10 mouse cellular contexts compared by ENCODE assay signal in the genomic region with DNA sequence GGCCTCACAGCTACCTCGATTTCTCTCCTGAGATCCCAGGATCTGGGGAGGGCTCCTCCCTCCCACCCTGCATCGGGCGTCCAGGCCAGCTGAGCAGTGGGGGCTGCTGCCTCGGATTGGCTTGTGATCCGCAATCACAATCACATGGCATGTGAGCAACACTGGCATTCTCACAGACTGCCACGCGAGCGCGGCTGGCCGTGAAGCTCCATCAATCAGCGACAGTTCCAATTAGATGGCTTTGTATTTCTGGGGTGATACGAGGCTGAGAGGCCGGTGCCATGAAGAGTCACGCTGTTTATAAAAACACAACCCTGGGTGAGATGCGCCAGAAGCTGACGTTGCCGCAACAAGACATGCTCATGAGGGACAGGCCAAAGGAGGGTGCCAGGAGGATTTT.
A peak's percentile ranks its signal among the peaks of the same experiment; 100 is the strongest.
DNase-seq lines count a peak whose midpoint lies in the region; ATAC-seq and TF ChIP-seq lines count a peak whose summit lies in the region.
"Had no signal": no experiment of that assay in that cellular context is flagged by ENCODE, and none has a peak within 500 bp of the region (broad histone marks: within the 10 kb centered on the region; RNA-seq: fewer than 3 reads in every experiment).

No protein-coding gene starts in this region.

- no peak for TF ChIP-seq CTCF in forebrain, postnatal 0 days (IDR thresholded peaks at IDR 0.05; ENCODE audit: low read depth)

- H3K36me3 ChIP-seq in embryonic facial prominence, embryonic 10.5 days (replicated peaks), result no peaks in the 10 kb centered on the region
- no peaks in the 10 kb centered on the region for H3K36me3 ChIP-seq in forebrain, postnatal 0 days (ENCODE audit: insufficient read depth)
- H3K36me3 ChIP-seq in midbrain, embryonic 15.5 days (replicated peaks), result no peaks in the 10 kb centered on the region

- no peak overlapping the region for H3K4me2 ChIP-seq in forebrain, postnatal 0 days (ENCODE audit: low read depth)
- H3K4me2 ChIP-seq in midbrain, embryonic 15.5 days, result no peak overlapping the region

- H3K9me3 ChIP-seq in embryonic facial prominence, embryonic 10.5 days, result no peaks in the 10 kb centered on the region
- no peaks in the 10 kb centered on the region for H3K9me3 ChIP-seq in forebrain, postnatal 0 days (ENCODE audit: low read length)
- H3K9me3 ChIP-seq in midbrain, embryonic 15.5 days, result no peaks in the 10 kb centered on the region

- H3K9ac ChIP-seq in forebrain, postnatal 0 days, result no peak overlapping the region
- H3K9ac ChIP-seq in midbrain, embryonic 15.5 days, result peak overlapping the region; percentile 5; the same call in 1 of the 2 replicates

- peak overlapping the region; percentile 69 for H3K27ac ChIP-seq in embryonic facial prominence, embryonic 10.5 days (replicated peaks)
- H3K27ac ChIP-seq in forebrain, postnatal 0 days (ENCODE audit: low read depth, low read length), result no peak overlapping the region
- no peak overlapping the region for H3K27ac ChIP-seq in midbrain, embryonic 15.5 days
- H3K27ac ChIP-seq: kidney, postnatal 0 days had no signal

- WGBS in embryonic facial prominence, embryonic 10.5 days, result 70% methylated on average over 17 of the region's 17 CpGs
- WGBS in forebrain, postnatal 0 days, result 18% methylated on average over 17 of the region's 17 CpGs
- 42% methylated on average over 17 of the region's 17 CpGs for WGBS in midbrain, embryonic 15.5 days

- H3K4me1 ChIP-seq in embryonic facial prominence, embryonic 10.5 days, result peaks cover 71% of the 10 kb centered on the region
- peaks cover 10% of the 10 kb centered on the region for H3K4me1 ChIP-seq in forebrain, postnatal 0 days (ENCODE audit: insufficient read depth)
- H3K4me1 ChIP-seq in midbrain, embryonic 15.5 days, result peaks cover 38% of the 10 kb centered on the region

- peak; percentile 41 for DNase-seq in layer of hippocampus, adult 9-11 months
- DNase-seq in layer of hippocampus, adult 9-10 months (ENCODE audit: low spot score), result no peak
- DNase-seq in embryonic facial prominence, embryonic 10.5 days (ENCODE audit: low spot score), result no peak
- DNase-seq in forebrain, postnatal 0 days, result peak; percentile 59
- DNase-seq in cerebellum, adult 9-11 months, result no peak
- no peak for DNase-seq in thymus, postnatal 25 days
- no peak for DNase-seq in kidney, adult 18-20 months
- DNase-seq: heart, adult 18-20 months had no signal

- peaks cover 11% of the 10 kb centered on the region for H3K27me3 ChIP-seq in embryonic facial prominence, embryonic 10.5 days (replicated peaks; ENCODE audit: low read depth, poor library complexity, severe bottlenecking)
- H3K27me3 ChIP-seq in forebrain, postnatal 0 days (ENCODE audit: insufficient read depth, low read length), result no peaks in the 10 kb centered on the region
- no peaks in the 10 kb centered on the region for H3K27me3 ChIP-seq in midbrain, embryonic 15.5 days (replicated peaks)

- ATAC-seq in forebrain, postnatal 0 days, result peak; percentile 64
- ATAC-seq in midbrain, embryonic 15.5 days (replicated peaks), result no peak

- H3K4me3 ChIP-seq in embryonic facial prominence, embryonic 10.5 days, result no peak overlapping the region
- no peak overlapping the region for H3K4me3 ChIP-seq in forebrain, postnatal 0 days (ENCODE audit: low read depth, low read length)
- no peak overlapping the region for H3K4me3 ChIP-seq in midbrain, embryonic 15.5 days

Comparison
In these comparisons a context has a peak if more than half of its experiments do, and no peak if none do; other contexts are left out.
1. DNase-seq: peak in layer of hippocampus, adult 9-11 months (single experiment) and forebrain, postnatal 0 days (single experiment); none in layer of hippocampus, adult 9-10 months (single experiment), embryonic facial prominence, embryonic 10.5 days (single experiment), cerebellum, adult 9-11 months (single experiment), thymus, postnatal 25 days (single experiment) and kidney, adult 18-20 months (single experiment).